Mouse (Mus musculus) intestine, embryonic 14.5 days (tissue): ENCODE results near the gene Olfr544. TPM values are rescaled to one million over a fixed set of nuclear protein-coding genes. Genes with fewer than 3 reads are reported as not detected.

Experiments used
- ATAC-seq: fragments of 200-750 bp; cut with Nextera tagmentation; replicated peaks from 2 replicates; pipeline ENCODE4 v1.8.0; 2017; ENCODE audit warnings: low read depth, moderate number of reproducible peaks, moderate TSS enrichment, moderate library complexity; ENCODE audit not compliant: low FRiP score, low TSS enrichment
- DNase-seq: peaks from one replicate; pipeline ENCODE4 v3.0.0-alpha.2; 2018; ENCODE audit warnings: low spot score
- H3K27ac ChIP-seq: fragments of 300-500 bp; sonication (generic); 2 replicates; pipeline ENCODE4 v1.5.1; 2014; ENCODE audit warnings: low read depth, mild to moderate bottlenecking, control low read depth
- H3K27me3 ChIP-seq: fragments of 300-500 bp; sonication (generic); replicated peaks from 2 replicates; pipeline ENCODE4 v1.6.1; 2014; ENCODE audit warnings: low read length, control low read depth; ENCODE audit not compliant: control insufficient read depth, insufficient read depth
- H3K36me3 ChIP-seq: fragments of 300-500 bp; sonication (generic); 2 replicates; pipeline ENCODE4 v1.6.1; 2014; ENCODE audit warnings: low read length, control low read depth; ENCODE audit not compliant: control insufficient read depth, insufficient read depth
- H3K4me1 ChIP-seq: fragments of 300-500 bp; sonication (generic); replicated peaks from 2 replicates; pipeline ENCODE4 v1.6.1; 2014; ENCODE audit warnings: low read length, control low read depth, mixed read lengths; ENCODE audit not compliant: control insufficient read depth, insufficient read depth
- H3K4me2 ChIP-seq: fragments of 300-500 bp; sonication (generic); 2 replicates; pipeline ENCODE4 v1.6.1; 2014; ENCODE audit warnings: low read length
- H3K4me3 ChIP-seq: fragments of 300-500 bp; sonication (generic); 2 replicates; pipeline ENCODE4 v1.5.1; 2014; ENCODE audit warnings: low read depth, low read length, control low read depth, mixed read lengths
- H3K9ac ChIP-seq: fragments of 300-500 bp; sonication (generic); 2 replicates; pipeline ENCODE4 v1.6.1; 2014; ENCODE audit warnings: mild to moderate bottlenecking, low read length
- H3K9me3 ChIP-seq: fragments of 300-500 bp; sonication (generic); 2 replicates; pipeline ENCODE4 v1.6.1; 2016; ENCODE audit warnings: low read length, control low read depth; ENCODE audit not compliant: control insufficient read depth
- WGBS: fragments of 180-500 bp; shearing (Covaris S2); extraction: QIAGEN DNeasy Blood & Tissue Kit; methylation state at CpG from one replicate; pipeline ENCODE4 v1.1.7; 2014; 5-methylcytosine and 5-hydroxymethylcytosine counted together
- polyA plus RNA-seq: library from polyadenylated mRNA; unstranded; fragments of >200 nt; fragmentation: Nextera tagmentation; extraction: Ambion mirVana; gene quantifications from 2 replicates; pipeline ENCODE4 v1.2.1, GENCODE M21; 2014

Gene Olfr544
- polyA plus RNA-seq, 1 experiment from 2014 or later = 0.12 TPM

DNA sequence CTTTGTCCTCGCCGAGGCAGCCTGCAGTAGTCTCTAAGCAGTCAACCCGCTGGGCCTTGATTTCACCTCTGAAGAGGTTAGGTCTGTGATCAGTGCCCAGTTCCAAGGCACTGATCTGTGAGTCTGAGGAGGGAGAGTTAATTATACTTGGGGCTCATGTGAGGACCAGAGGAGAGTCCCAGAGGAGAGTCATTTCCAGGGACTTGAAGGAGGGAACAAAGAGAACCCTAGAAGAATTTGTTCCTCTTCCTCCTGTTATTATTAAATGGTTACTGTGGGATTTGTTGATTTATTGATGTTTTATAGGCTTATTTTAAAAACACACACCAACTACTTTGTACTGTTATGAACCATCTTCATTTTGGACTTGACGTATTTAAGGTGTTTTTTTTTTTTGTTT lies 6.5 kb downstream of the Olfr544 start, which contains the start of gene Olfr543:
Gene Olfr543 (minus strand): TSS at position 101 of the 400 bp plus-strand sequence.
- 92% methylated on average over 4 of the region's 4 CpGs for WGBS
- Histone ChIP-seq H3K4me1 (no peaks in the 10 kb centered on the region), H3K36me3 (no peaks in the 10 kb centered on the region), H3K27me3 (no peaks in the 10 kb centered on the region), H3K9me3 (no peaks in the 10 kb centered on the region), H3K4me2 (no peak within 1 kb of the TSS), H3K27ac (no peak within 1 kb of the TSS), H3K4me3 (no peak within 1 kb of the TSS), H3K9ac (no peak within 1 kb of the TSS)
- ATAC-seq (no peak), DNase-seq (no peak)

DNA sequence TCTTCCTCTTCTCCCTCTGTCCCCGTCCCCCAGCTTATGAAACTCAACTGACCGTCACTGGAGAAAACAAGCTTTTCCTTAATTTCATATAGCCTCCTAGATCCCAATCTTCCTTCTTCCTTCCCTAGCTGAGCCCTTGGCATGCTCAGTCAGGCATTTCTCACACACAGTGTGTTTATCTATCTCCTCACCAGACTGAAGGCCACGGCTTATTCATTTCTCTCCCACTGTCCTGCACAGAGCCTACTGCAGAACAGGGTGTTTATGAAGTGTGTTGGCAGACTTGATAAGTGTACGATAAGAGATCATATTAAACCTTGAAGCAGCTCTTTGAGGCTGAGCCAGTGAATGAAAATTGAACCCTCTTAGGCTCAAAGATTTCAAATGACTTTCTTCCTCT lies 7.3 kb downstream of the Olfr544 start:
- H3K36me3 ChIP-seq = no peaks in the 10 kb centered on the region
- no peak overlapping the region for H3K4me2 ChIP-seq
- DNase-seq = no peak
- ATAC-seq = no peak
- no peak overlapping the region for H3K27ac ChIP-seq
- H3K4me1 ChIP-seq = no peaks in the 10 kb centered on the region
- H3K9ac ChIP-seq = no peak overlapping the region
- 60% methylated on average over 4 of the region's 4 CpGs for WGBS
- H3K9me3 ChIP-seq = no peaks in the 10 kb centered on the region
- no peak overlapping the region for H3K4me3 ChIP-seq
- no peaks in the 10 kb centered on the region for H3K27me3 ChIP-seq

DNA sequence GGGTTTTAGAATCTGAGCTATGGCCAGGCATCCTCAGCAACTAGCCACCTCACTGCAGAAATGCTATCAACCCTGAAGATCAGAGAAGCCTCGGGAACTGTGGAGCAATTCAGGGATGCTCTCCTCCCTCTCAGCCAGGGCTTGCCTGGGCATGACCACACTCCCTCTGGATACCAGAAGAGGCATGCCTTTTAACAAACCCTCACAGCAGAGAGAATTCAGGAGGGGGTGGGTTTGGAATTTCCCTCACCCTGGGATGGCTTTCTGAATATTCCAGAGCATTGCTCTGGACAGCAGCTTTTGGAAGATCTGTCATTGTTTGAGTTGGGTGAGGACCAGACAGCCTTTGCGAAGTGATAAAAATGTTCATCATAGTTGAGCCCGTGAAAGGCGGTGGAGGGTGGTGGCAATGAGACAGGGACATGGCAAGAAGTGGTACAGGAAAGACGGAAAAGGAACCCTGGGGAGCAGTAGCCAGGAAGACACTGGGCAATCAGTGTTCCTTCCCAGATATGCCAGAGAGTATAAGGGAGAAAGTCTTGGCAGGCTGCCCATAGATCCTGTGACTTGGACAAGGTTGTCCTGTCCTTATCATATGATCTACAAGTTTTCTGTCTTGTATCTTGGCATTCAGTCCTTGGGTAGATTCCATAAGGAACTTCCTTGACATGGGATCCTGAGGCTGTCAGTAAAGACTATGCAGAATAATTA lies 8.6 kb downstream of the Olfr544 start:
- no peak overlapping the region for H3K9ac ChIP-seq
- no peaks in the 10 kb centered on the region for H3K27me3 ChIP-seq
- H3K9me3 ChIP-seq = no peaks in the 10 kb centered on the region
- DNase-seq = no peak
- H3K36me3 ChIP-seq = no peaks in the 10 kb centered on the region
- no peak overlapping the region for H3K27ac ChIP-seq
- H3K4me1 ChIP-seq = no peaks in the 10 kb centered on the region
- no peak for ATAC-seq
- H3K4me2 ChIP-seq = no peak overlapping the region
- H3K4me3 ChIP-seq = no peak overlapping the region
- WGBS = 64% methylated on average over 5 of the region's 5 CpGs

DNA sequence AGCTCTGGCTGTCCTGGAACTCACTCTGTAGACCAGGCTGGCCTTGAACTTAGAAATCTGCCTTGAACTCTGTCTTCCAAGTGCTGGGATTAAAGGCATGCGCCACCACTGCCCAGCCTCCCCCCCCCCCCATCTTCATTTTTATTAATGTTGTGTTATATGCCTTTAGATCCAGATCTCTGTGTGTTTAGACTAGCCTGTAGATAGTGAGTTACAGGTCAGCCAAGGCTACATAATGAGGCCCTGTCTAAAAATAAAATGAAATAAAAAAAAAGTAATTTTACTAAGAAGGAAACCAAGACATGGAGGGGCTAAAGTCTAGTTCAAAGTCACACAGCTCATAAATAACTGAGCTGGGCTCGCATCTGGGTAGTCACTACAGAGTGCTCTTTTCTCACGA lies 9.2 kb downstream of the Olfr544 start:
- DNase-seq = no peak
- Histone ChIP-seq H3K36me3 (no peaks in the 10 kb centered on the region), H3K4me3 (no peak overlapping the region), H3K27me3 (no peaks in the 10 kb centered on the region), H3K4me1 (no peaks in the 10 kb centered on the region), H3K9ac (no peak overlapping the region), H3K4me2 (no peak overlapping the region), H3K27ac (no peak overlapping the region), H3K9me3 (no peaks in the 10 kb centered on the region)
- no peak for ATAC-seq
- WGBS = 64% methylated on average over 3 of the region's 3 CpGs

DNA sequence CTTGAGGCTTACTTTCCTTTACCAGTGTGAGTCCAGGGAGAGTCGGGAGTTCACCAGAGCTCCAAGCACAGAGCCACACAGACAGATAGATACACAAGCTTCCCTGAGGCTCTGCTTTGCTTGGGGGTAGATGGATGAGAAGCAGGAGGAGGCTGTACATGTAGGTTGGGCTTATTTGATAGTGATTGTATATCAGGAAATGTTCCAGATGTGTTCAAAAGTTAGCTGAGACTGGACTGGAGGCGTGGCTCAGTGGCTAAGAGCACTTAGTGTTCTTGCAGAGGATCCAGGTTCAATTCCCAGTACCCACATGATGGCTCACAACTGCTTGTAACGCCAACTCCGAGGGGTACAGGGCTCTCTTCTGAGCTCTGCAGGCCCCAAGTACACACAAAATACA lies 9.7 kb downstream of the Olfr544 start:
- Histone ChIP-seq H3K4me1 (no peaks in the 10 kb centered on the region), H3K9me3 (no peaks in the 10 kb centered on the region), H3K4me3 (no peak overlapping the region), H3K36me3 (no peaks in the 10 kb centered on the region), H3K9ac (no peak overlapping the region), H3K27me3 (no peaks in the 10 kb centered on the region), H3K27ac (no peak overlapping the region), H3K4me2 (no peak overlapping the region)
- WGBS = 92% methylated on average over 4 of the region's 4 CpGs
- DNase-seq (no peak), ATAC-seq (no peak)

DNA sequence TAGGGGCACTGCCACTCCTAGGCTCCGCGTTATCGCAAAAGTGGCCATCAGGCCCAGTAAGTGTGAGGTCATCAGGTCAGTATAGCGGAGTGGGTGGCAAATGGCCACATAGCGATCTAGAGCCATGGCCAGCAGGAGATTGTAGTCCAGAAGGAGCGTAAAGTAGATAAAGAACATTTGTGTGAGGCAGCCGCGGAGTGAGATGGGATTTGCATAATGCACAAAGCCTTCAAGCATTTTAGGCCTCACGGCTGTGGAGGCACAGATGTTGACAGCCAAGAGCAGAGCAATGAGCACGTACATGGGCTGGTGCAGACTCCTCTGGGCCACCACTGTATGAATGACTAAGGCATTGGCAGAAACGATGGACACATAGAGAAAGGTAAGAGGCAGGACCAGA lies 10.7 kb downstream of the Olfr544 start:
- ATAC-seq (no peak), DNase-seq (no peak)
- H3K27ac ChIP-seq = no peak overlapping the region
- H3K4me3 ChIP-seq = no peak overlapping the region
- no peaks in the 10 kb centered on the region for H3K36me3 ChIP-seq
- H3K9ac ChIP-seq = no peak overlapping the region
- H3K4me2 ChIP-seq = no peak overlapping the region
- 84% methylated on average over 11 of the region's 11 CpGs for WGBS
- H3K4me1 ChIP-seq = no peaks in the 10 kb centered on the region
- H3K9me3 ChIP-seq = no peaks in the 10 kb centered on the region
- H3K27me3 ChIP-seq = no peaks in the 10 kb centered on the region

DNA sequence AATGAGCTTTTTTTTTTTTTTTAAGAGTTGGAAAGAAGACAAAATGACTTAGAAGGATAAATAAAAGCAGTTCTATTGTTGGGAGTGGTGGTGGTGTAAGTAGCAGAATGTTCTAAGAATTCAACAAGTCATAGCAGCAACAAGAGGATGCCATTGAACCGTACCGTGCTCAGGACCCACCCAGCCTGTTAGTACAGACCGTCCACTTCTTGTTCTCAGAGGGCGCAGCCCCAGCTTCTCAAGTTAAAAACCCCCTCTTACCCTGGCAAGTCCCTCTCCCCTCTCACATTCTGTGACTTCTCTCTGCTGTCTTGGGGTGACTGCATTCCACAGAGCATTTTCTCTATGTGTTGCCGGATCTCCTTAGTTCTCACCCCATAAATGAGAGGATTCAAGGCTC lies 11.5 kb downstream of the Olfr544 start:
- Histone ChIP-seq H3K4me2 (no peak overlapping the region), H3K27me3 (no peaks in the 10 kb centered on the region), H3K36me3 (no peaks in the 10 kb centered on the region), H3K9me3 (no peaks in the 10 kb centered on the region), H3K9ac (no peak overlapping the region), H3K4me3 (no peak overlapping the region), H3K4me1 (no peaks in the 10 kb centered on the region), H3K27ac (no peak overlapping the region)
- DNase-seq (no peak), ATAC-seq (no peak)
- WGBS = 96% methylated on average over 5 of the region's 5 CpGs

DNA sequence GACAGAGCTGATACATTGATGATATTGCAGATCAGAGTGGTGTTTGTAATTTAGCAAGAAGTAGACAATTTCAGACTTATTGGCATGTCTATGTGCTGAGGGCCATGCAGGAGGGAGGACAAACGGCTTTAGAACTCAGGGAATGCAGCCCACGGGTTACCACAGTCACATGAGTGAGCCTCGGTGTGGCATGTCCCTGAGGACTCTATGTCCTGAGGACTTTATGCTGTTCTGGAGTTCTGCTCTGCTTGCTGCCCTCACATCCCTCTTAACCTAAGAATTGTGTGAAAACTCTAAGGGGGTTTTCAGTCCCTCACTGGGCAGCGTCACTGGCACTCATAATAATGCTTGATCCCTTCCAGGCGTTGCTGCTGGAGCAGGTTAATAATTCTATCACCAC lies 15.4 kb downstream of the Olfr544 start:
- H3K4me2 ChIP-seq = no peak overlapping the region
- 51% methylated on average over 5 of the region's 5 CpGs for WGBS
- DNase-seq (no peak), ATAC-seq (no peak)
- no peak overlapping the region for H3K9ac ChIP-seq
- no peak overlapping the region for H3K27ac ChIP-seq
- H3K36me3 ChIP-seq = peaks cover 29% of the 10 kb centered on the region
- H3K27me3 ChIP-seq = no peaks in the 10 kb centered on the region
- no peak overlapping the region for H3K4me3 ChIP-seq
- H3K9me3 ChIP-seq = no peaks in the 10 kb centered on the region
- H3K4me1 ChIP-seq = no peaks in the 10 kb centered on the region

DNA sequence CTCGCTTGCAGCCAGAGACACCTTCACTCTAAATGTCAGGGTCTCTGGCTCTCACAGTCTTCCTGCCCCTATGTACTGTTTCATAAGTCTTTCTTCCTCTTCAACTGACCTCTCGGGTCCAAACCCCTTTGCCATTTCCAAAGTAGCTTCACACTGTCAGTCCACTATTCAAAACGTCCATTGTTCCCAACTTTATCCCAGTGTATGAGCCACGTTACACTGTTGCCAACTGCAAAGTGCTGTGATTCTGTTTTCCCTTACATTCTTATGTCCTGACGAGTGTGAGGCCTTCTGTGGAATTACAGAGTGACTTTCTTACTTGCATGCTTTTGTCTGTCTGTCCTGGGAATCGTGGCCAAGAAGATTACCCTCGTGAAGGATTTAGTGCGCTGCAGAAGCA lies 20.5 kb downstream of the Olfr544 start:
- no peak overlapping the region for H3K4me2 ChIP-seq
- H3K4me1 ChIP-seq = no peaks in the 10 kb centered on the region
- H3K36me3 ChIP-seq = peaks cover 78% of the 10 kb centered on the region
- H3K9ac ChIP-seq = no peak overlapping the region
- H3K4me3 ChIP-seq = no peak overlapping the region
- no peaks in the 10 kb centered on the region for H3K9me3 ChIP-seq
- no peak overlapping the region for H3K27ac ChIP-seq
- WGBS = 88% methylated on average over 8 of the region's 8 CpGs
- ATAC-seq = no peak
- no peaks in the 10 kb centered on the region for H3K27me3 ChIP-seq
- no peak for DNase-seq
